Mouse (Mus musculus): ENCODE measurements around the gene D5Ertd579e. TPM values are rescaled to one million over a fixed set of nuclear protein-coding genes. Genes with fewer than 3 reads are reported as not detected.

Gene D5Ertd579e
- total and polyA plus RNA-seq, 3 experiments, result 13.7 to 29.4 (median 22.9) TPM

GRCm38 (mm10) chr5:36678799-36679198 lies 17.0 kb downstream of the D5Ertd579e start:
- H3K27ac ChIP-seq (ENCODE audit: insufficient read depth, low read depth), result no peak overlapping the region
- TF ChIP-seq TBP (conservative IDR thresholded peaks at IDR 0.05; ENCODE audit: low read depth, low read length) (no peak), JUN (IDR thresholded peaks at IDR 0.05; ENCODE audit: insufficient read depth, low read depth, low read length) (no peak), EP300 (IDR thresholded peaks at IDR 0.05; ENCODE audit: low read length) (no peak), NELFE (IDR thresholded peaks at IDR 0.05; ENCODE audit: low read depth, low read length) (no peak), CTCF (conservative IDR thresholded peaks at IDR 0.05 in 1 of 2, IDR thresholded peaks at IDR 0.05 in 1 of 2; ENCODE audit: low read depth in 2 of 2, low read length in 2 of 2) (no peak), SMC3 (IDR thresholded peaks at IDR 0.05; ENCODE audit: low read depth, low read length) (no peak), USF2 (conservative IDR thresholded peaks at IDR 0.05; ENCODE audit: low read depth, low read length) (no peak), ZNF384 (IDR thresholded peaks at IDR 0.05; ENCODE audit: low read depth, low read length) (no peak), MAX (IDR thresholded peaks at IDR 0.05; ENCODE audit: low read length) (no peak), CHD2 (IDR thresholded peaks at IDR 0.05; ENCODE audit: low read length) (no peak), JUND (conservative IDR thresholded peaks at IDR 0.05; ENCODE audit: low read depth, low read length) (no peak), MEF2A (IDR thresholded peaks at IDR 0.05; ENCODE audit: borderline replicate concordance, low read depth, low read length) (no peak), USF1 (IDR thresholded peaks at IDR 0.05; ENCODE audit: low read depth, low read length) (no peak), UBTF (IDR thresholded peaks at IDR 0.05; ENCODE audit: low read depth, low read length) (no peak), NRF1 (IDR thresholded peaks at IDR 0.05; ENCODE audit: low read depth, low read length) (no peak), MXI1 (IDR thresholded peaks at IDR 0.05; ENCODE audit: low read depth, low read length) (no peak), ZKSCAN1 (IDR thresholded peaks at IDR 0.05; ENCODE audit: borderline replicate concordance, low read depth, low read length) (no peak), ZMIZ1 (IDR thresholded peaks at IDR 0.05; ENCODE audit: low read depth, low read length) (no peak), MAZ (IDR thresholded peaks at IDR 0.05; ENCODE audit: low read depth, low read length) (no peak)
- H3K4me2 ChIP-seq (ENCODE audit: insufficient read depth, low read depth, poor library complexity, severe bottlenecking), result no peak overlapping the region
- H3K27me3 ChIP-seq (replicated peaks), result no peaks in the 10 kb centered on the region
- peaks cover 2 to 12% of the 10 kb centered on the region in 2 experiments for H3K36me3 ChIP-seq (replicated peaks in 1 of 2; ENCODE audit: control insufficient read depth in 1 of 2, insufficient read depth in 1 of 2, low read length in 1 of 2)
- H3K4me3 ChIP-seq (replicated peaks in 1 of 3; ENCODE audit: low read depth in 2 of 3, low read length in 2 of 3, poor library complexity in 1 of 3), result no peak overlapping the region
- H3K9ac ChIP-seq (ENCODE audit: insufficient read depth, low read depth), result no peak overlapping the region
- dilution Hi-C loops (cut with MboI; ENCODE audit: extremely low pct_ligation_motif_present, extremely low pct_unique_long_range_greater_than_20kb, low sequenced_read_pairs) (no loop called here), in situ Hi-C loops (cut with MboI; ENCODE audit: low pct_ligation_motif_present, low pct_unique_long_range_greater_than_20kb, low sequenced_read_pairs) (no loop called here)
- H3K79me2 ChIP-seq (replicated peaks; ENCODE audit: control insufficient read depth, extremely low read depth, insufficient read depth, poor library complexity, severe bottlenecking), result peaks cover 31% of the 10 kb centered on the region
- peaks cover 11 to 45% of the 10 kb centered on the region in 2 experiments for H3K4me1 ChIP-seq (ENCODE audit: control insufficient read depth in 1 of 2, insufficient read depth in 2 of 2)
- no peak for DNase-seq (ENCODE audit: extremely low read depth)
- H3K9me3 ChIP-seq (replicated peaks; ENCODE audit: low read length), result no peaks in the 10 kb centered on the region

GRCm38 (mm10) chr5:36677907-36678306 lies 17.9 kb downstream of the D5Ertd579e start:
- dilution Hi-C loops (cut with MboI; ENCODE audit: extremely low pct_ligation_motif_present, extremely low pct_unique_long_range_greater_than_20kb, low sequenced_read_pairs), result no loop called here
- Histone ChIP-seq H3K79me2 (replicated peaks; ENCODE audit: control insufficient read depth, extremely low read depth, insufficient read depth, poor library complexity, severe bottlenecking) (peaks cover 26% of the 10 kb centered on the region), H3K9ac (ENCODE audit: insufficient read depth, low read depth) (no peak overlapping the region), H3K4me3 (replicated peaks in 1 of 3; ENCODE audit: low read depth in 2 of 3, low read length in 2 of 3, poor library complexity in 1 of 3) (no peak overlapping the region), H3K27ac (ENCODE audit: insufficient read depth, low read depth) (no peak overlapping the region), H3K4me1 (ENCODE audit: control insufficient read depth in 1 of 2, insufficient read depth in 2 of 2) (peaks cover 8 to 41% of the 10 kb centered on the region in 2 experiments; a peak in 3 of 4 replicates), H3K36me3 (replicated peaks in 1 of 2; ENCODE audit: control insufficient read depth in 1 of 2, insufficient read depth in 1 of 2, low read length in 1 of 2) (peaks cover 2 to 16% of the 10 kb centered on the region in 2 experiments), H3K4me2 (ENCODE audit: insufficient read depth, low read depth, poor library complexity, severe bottlenecking) (no peak overlapping the region), H3K9me3 (replicated peaks; ENCODE audit: low read length) (no peaks in the 10 kb centered on the region), H3K27me3 (replicated peaks) (no peaks in the 10 kb centered on the region)
- in situ Hi-C loops (cut with MboI; ENCODE audit: low pct_ligation_motif_present, low pct_unique_long_range_greater_than_20kb, low sequenced_read_pairs), result no loop called here
- TF ChIP-seq MYC (IDR thresholded peaks at IDR 0.05; ENCODE audit: low read depth, low read length), result no peak
- TF ChIP-seq MEF2A (IDR thresholded peaks at IDR 0.05; ENCODE audit: borderline replicate concordance, low read depth, low read length), result no peak
- no peak for DNase-seq (ENCODE audit: extremely low read depth)

Data from CH12.LX (cell line).